Mouse (Mus musculus) ES-Bruce4 (cell line): ENCODE results near the gene Spata16.

Experiments
- CTCF ChIP-seq: IDR thresholded peaks from one replicate; pipeline ENCODE4 v1.8.1; 2011; ENCODE audit warnings: low read depth, low read length
- EP300 ChIP-seq: IDR thresholded peaks from 2 replicates; pipeline ENCODE4 v1.6.1; 2011; ENCODE audit warnings: low read depth, low read length; ENCODE audit not compliant: insufficient read depth

DNA sequence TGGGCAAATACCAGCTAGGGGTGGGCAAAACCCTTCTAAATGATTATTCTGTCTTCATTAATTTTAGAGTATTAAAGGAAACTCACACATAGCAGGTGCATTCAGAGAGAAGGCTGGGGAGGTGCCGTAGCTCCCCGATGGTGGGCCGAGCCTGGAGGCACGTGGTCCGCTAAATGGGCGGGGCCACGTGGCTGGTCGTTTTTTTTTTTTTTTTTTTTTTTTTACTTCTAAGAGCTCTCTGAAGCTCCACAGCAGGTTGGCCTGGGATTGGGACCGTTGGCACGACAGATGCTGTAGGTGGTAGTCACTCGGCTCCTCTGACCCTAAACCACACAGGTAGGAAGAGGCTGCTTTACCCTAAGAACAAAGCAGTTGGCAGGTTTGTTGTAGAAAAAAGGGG, at the start of gene Spata16:
- no peak for TF ChIP-seq EP300
- TF ChIP-seq CTCF: no peak
